In the genomic region with DNA sequence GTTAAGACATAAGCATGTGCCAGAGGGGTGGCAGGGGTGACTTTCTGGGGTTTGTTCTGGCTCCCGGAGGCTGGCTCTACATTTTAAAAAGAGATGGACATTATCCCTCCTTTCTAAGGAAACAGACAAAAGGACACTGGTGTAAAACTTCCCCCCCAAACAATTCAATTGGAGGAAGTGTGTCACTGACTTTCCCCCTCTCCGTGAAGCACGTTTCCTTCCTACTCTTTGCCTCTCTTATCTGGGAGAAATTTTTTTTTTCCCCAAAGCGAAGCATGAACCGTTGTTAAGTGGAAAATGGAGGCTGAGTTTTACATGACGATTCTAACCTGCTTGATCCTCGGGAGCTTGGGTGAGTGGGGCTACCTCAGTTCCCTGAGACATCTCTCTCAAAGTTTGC, we compare ENCODE assay signal across 11 mouse cellular contexts. TPM values are rescaled to one million over a fixed set of nuclear protein-coding genes. Genes with fewer than 3 reads are reported as not detected.
DNase-seq lines count a peak whose midpoint lies in the region; ATAC-seq and TF ChIP-seq lines count a peak whose summit lies in the region.
"Had no signal": no experiment of that assay in that cellular context is flagged by ENCODE, and none has a peak within 500 bp of the region (broad histone marks: within the 10 kb centered on the region; RNA-seq: fewer than 3 reads in every experiment).

A gene (plus strand): TSS at position 244 of the 400 bp plus-strand sequence.

- intact Hi-C loops in gastrocnemius, postnatal 14 days (cut with DNase I; ENCODE audit: low total_unique reads), result no loop called here
- intact Hi-C loops in heart, postnatal 14 days (cut with DNase I), result no loop called here

- peak within 1 kb of the TSS; percentile 30 for H3K4me2 ChIP-seq in lung, postnatal 0 days (replicated peaks; ENCODE audit: low read depth, low read length)
- no peak within 1 kb of the TSS for H3K4me2 ChIP-seq in stomach, embryonic 14.5 days (replicated peaks; ENCODE audit: low read depth, low read length)
- no peak within 1 kb of the TSS for H3K4me2 ChIP-seq in hindbrain, embryonic 13.5 days

- no peaks in the 10 kb centered on the region for H3K9me3 ChIP-seq in lung, postnatal 0 days (ENCODE audit: low read length)
- H3K9me3 ChIP-seq in stomach, embryonic 14.5 days (ENCODE audit: control insufficient read depth, low read depth, low read length), result no peaks in the 10 kb centered on the region
- no peaks in the 10 kb centered on the region for H3K9me3 ChIP-seq in hindbrain, embryonic 13.5 days

- H3K4me3 ChIP-seq in lung, postnatal 0 days (ENCODE audit: low read depth, low read length), result peak within 1 kb of the TSS; percentile 14; the same call in 1 of the 2 replicates
- no peak within 1 kb of the TSS for H3K4me3 ChIP-seq in stomach, embryonic 14.5 days (ENCODE audit: low read depth, low read length)
- H3K4me3 ChIP-seq in hindbrain, embryonic 13.5 days, result no peak within 1 kb of the TSS

- no peak for TF ChIP-seq CTCF in lung, postnatal 0 days (IDR thresholded peaks at IDR 0.05)

- peaks cover 4% of the 10 kb centered on the region; the same call in 1 of the 2 replicates for H3K4me1 ChIP-seq in lung, postnatal 0 days (ENCODE audit: insufficient read depth, low read depth, low read length)
- H3K4me1 ChIP-seq in stomach, embryonic 14.5 days (ENCODE audit: control insufficient read depth, insufficient read depth, low read length), result no peaks in the 10 kb centered on the region
- 0 out of 2 replicates have a peak, but pooled peaks cover 4% of the 10 kb centered on the region for H3K4me1 ChIP-seq in hindbrain, embryonic 13.5 days (replicated peaks)

- no peaks in the 10 kb centered on the region for H3K27me3 ChIP-seq in lung, postnatal 0 days (replicated peaks; ENCODE audit: insufficient read depth, low read length)
- H3K27me3 ChIP-seq in stomach, embryonic 14.5 days (ENCODE audit: control insufficient read depth, insufficient read depth, low read length), result no peaks in the 10 kb centered on the region
- H3K27me3 ChIP-seq in hindbrain, embryonic 13.5 days, result no peaks in the 10 kb centered on the region
- H3K27me3 ChIP-seq: Patski had no signal

- 0 out of 2 replicates have a peak within 1 kb of the TSS, but pooled peaks have one; percentile 1 for H3K9ac ChIP-seq in lung, postnatal 0 days (replicated peaks; ENCODE audit: low read depth)
- H3K9ac ChIP-seq in stomach, embryonic 14.5 days (replicated peaks; ENCODE audit: low read depth, low read length), result no peak within 1 kb of the TSS
- no peak within 1 kb of the TSS for H3K9ac ChIP-seq in hindbrain, embryonic 13.5 days

- DNase-seq in lung, postnatal 0 days (ENCODE audit: low spot score), result no peak
- DNase-seq in lung, postnatal 36 days, result no peak
- no peak for DNase-seq in gastrocnemius, postnatal 14 days
- no peak for DNase-seq in heart, postnatal 14 days
- DNase-seq in right cerebral cortex, postnatal 4 days, result no peak
- DNase-seq in ovary, postnatal 36 days (ENCODE audit: low spot score), result no peak
- DNase-seq: cerebellum, adult 9-11 months had no signal

- no peak; the same call in 1 of the 2 replicates for TF ChIP-seq EP300 in lung, postnatal 0 days (IDR thresholded peaks at IDR 0.05)

- no peak for ATAC-seq in lung, postnatal 0 days
- no peak for ATAC-seq in stomach, embryonic 14.5 days (ENCODE audit: insufficient number of reproducible peaks, insufficient read depth, low FRiP score, low read depth)
- ATAC-seq in hindbrain, embryonic 13.5 days (ENCODE audit: low FRiP score), result no peak
- ATAC-seq: Patski had no signal

- peak within 1 kb of the TSS; percentile 59 for H3K27ac ChIP-seq in lung, postnatal 0 days (ENCODE audit: low read length)
- H3K27ac ChIP-seq in stomach, embryonic 14.5 days (ENCODE audit: low read length), result 0 out of 2 replicates have a peak within 1 kb of the TSS, but pooled peaks have one; percentile 10
- H3K27ac ChIP-seq in hindbrain, embryonic 13.5 days, result no peak within 1 kb of the TSS

- H3K36me3 ChIP-seq in lung, postnatal 0 days (ENCODE audit: insufficient read depth, low read length), result no peaks in the 10 kb centered on the region
- no peaks in the 10 kb centered on the region for H3K36me3 ChIP-seq in stomach, embryonic 14.5 days (ENCODE audit: control insufficient read depth, insufficient read depth, low read length)
- H3K36me3 ChIP-seq in hindbrain, embryonic 13.5 days, result no peaks in the 10 kb centered on the region

- WGBS in lung, postnatal 0 days, result 28% methylated on average over 7 of the region's 7 CpGs
- 62% methylated on average over 7 of the region's 7 CpGs for whole genome bisulfite sequencing in stomach, embryonic 14.5 days
- WGBS in hindbrain, embryonic 13.5 days, result 76% methylated on average over 7 of the region's 7 CpGs

RNA-seq across cellular contexts. Expression of the gene that starts here (rescaled TPM):
- 25.0 and 28.8 TPM in 2 replicates for polyA plus RNA-seq in lung, postnatal 0 days (2015; fragmentation: Nextera tagmentation; extraction: Ambion mirVana)
- total RNA-seq in gastrocnemius, postnatal 14 days (2021), result 10 to 100 TPM; 38.6 to 50.3 TPM
- 100 to 1,000 TPM in 1 of 2 experiments, 10 to 100 TPM in 1; 99.2 to 103 TPM for total RNA-seq in heart, postnatal 14 days (2021)
- 4.8 and 5.9 TPM in 2 replicates for polyA plus RNA-seq in stomach, embryonic 14.5 days (2014; fragmentation: Nextera tagmentation; extraction: Ambion mirVana)
- 3.0 and 3.4 TPM in 2 replicates for polyA plus RNA-seq in hindbrain, embryonic 13.5 days (2015; fragmentation: Nextera tagmentation; extraction: Ambion mirVana)
- total RNA-seq: hematopoietic stem cell, adult 5-6 weeks had no signal
